Mouse (Mus musculus): ENCODE results near the gene Car4. TPM values are rescaled to one million over a fixed set of nuclear protein-coding genes. Genes with fewer than 3 reads are reported as not detected.
A peak's percentile ranks its signal among the peaks of the same experiment; 100 is the strongest.

The Car4 gene
- polyA plus RNA-seq, 1 experiment from 2014 or later: 0.48 TPM

GRCm38 (mm10) chr11:84960291-84960690, 2.7 kb downstream of the Car4 start:
- Histone ChIP-seq H3K36me3 (ENCODE audit: control insufficient read depth, insufficient read depth, low read length) (no peaks in the 10 kb centered on the region), H3K27me3 (ENCODE audit: control insufficient read depth, insufficient read depth, low read length) (peaks cover 14% of the 10 kb centered on the region; the same call in 1 of the 2 replicates), H3K4me1 (ENCODE audit: control insufficient read depth, insufficient read depth, low read length) (peaks cover 5% of the 10 kb centered on the region; the same call in 1 of the 2 replicates), H3K9me3 (ENCODE audit: control insufficient read depth, low read depth, low read length) (no peaks in the 10 kb centered on the region), H3K9ac (replicated peaks; ENCODE audit: low read depth, low read length) (no peak overlapping the region), H3K4me2 (replicated peaks; ENCODE audit: low read depth, low read length) (no peak overlapping the region), H3K4me3 (ENCODE audit: low read depth, low read length) (no peak overlapping the region), H3K27ac (ENCODE audit: low read length) (no peak overlapping the region)
- ATAC-seq (ENCODE audit: insufficient number of reproducible peaks, insufficient read depth, low FRiP score, low read depth): no peak
- 33% methylated on average over 3 of the region's 3 CpGs for WGBS

GRCm38 (mm10) chr11:84960780-84961179, 3.2 kb downstream of the Car4 start:
- WGBS: 74% methylated on average over 6 of the region's 6 CpGs
- no peak for ATAC-seq (ENCODE audit: insufficient number of reproducible peaks, insufficient read depth, low FRiP score, low read depth)
- Histone ChIP-seq H3K27me3 (ENCODE audit: control insufficient read depth, insufficient read depth, low read length) (peaks cover 14% of the 10 kb centered on the region; the same call in 1 of the 2 replicates), H3K4me1 (ENCODE audit: control insufficient read depth, insufficient read depth, low read length) (peaks cover 5% of the 10 kb centered on the region; the same call in 1 of the 2 replicates), H3K9me3 (ENCODE audit: control insufficient read depth, low read depth, low read length) (no peaks in the 10 kb centered on the region), H3K27ac (ENCODE audit: low read length) (no peak overlapping the region), H3K4me3 (ENCODE audit: low read depth, low read length) (no peak overlapping the region), H3K36me3 (ENCODE audit: control insufficient read depth, insufficient read depth, low read length) (no peaks in the 10 kb centered on the region), H3K4me2 (replicated peaks; ENCODE audit: low read depth, low read length) (no peak overlapping the region), H3K9ac (replicated peaks; ENCODE audit: low read depth, low read length) (no peak overlapping the region)

DNA sequence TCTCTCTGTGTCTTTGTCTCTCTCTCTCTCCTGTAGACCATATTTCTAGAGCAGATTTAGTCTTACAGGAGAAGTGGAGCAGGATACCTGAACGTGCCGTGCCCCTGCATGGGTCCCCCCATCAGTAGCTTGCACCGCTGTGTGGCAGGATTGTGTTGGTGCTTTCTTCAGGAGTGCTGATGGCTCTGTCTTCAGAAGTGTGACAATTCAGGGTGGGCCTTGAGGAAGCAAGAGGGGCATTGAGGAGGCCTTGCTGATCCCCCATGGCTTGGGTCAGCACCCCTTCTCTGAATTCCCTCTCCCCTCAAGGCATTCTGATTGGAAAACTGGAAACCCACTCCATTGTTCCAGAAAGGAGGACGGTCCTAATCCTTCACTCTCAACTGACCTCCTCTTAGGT, 4.0 kb downstream of the Car4 start:
- Histone ChIP-seq H3K9me3 (ENCODE audit: control insufficient read depth, low read depth, low read length) (no peaks in the 10 kb centered on the region), H3K4me2 (replicated peaks; ENCODE audit: low read depth, low read length) (no peak overlapping the region), H3K27ac (ENCODE audit: low read length) (no peak overlapping the region), H3K27me3 (ENCODE audit: control insufficient read depth, insufficient read depth, low read length) (peaks cover 14% of the 10 kb centered on the region; the same call in 1 of the 2 replicates), H3K9ac (replicated peaks; ENCODE audit: low read depth, low read length) (no peak overlapping the region), H3K4me1 (ENCODE audit: control insufficient read depth, insufficient read depth, low read length) (peaks cover 5% of the 10 kb centered on the region; the same call in 1 of the 2 replicates), H3K4me3 (ENCODE audit: low read depth, low read length) (no peak overlapping the region), H3K36me3 (ENCODE audit: control insufficient read depth, insufficient read depth, low read length) (no peaks in the 10 kb centered on the region)
- ATAC-seq (ENCODE audit: insufficient number of reproducible peaks, insufficient read depth, low FRiP score, low read depth): no peak
- 89% methylated on average over 4 of the region's 4 CpGs for WGBS

DNA sequence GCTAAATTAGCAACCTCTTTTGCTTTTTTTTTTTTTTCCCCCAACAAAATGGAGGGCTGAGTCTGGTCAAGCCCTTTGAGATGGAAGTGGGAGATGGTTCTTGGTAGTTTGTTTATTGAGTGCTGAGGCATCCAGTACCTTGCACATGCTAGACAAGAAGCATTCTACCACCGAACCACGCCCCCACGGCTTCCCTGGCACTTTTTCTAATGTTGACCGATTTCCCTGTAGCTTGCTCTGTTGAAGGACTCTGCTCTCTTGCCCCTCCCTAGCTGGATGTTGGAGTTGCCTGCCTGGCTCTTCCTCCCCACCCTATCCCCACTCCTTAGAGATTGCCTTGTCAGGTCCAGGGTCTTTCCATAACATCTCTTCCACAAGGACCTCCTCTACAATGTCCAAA, 5.0 kb downstream of the Car4 start:
- no peaks in the 10 kb centered on the region for H3K9me3 ChIP-seq (ENCODE audit: control insufficient read depth, low read depth, low read length)
- no peak overlapping the region for H3K4me3 ChIP-seq (ENCODE audit: low read depth, low read length)
- H3K9ac ChIP-seq (replicated peaks; ENCODE audit: low read depth, low read length): no peak overlapping the region
- WGBS: 81% methylated on average over 4 of the region's 4 CpGs
- H3K27ac ChIP-seq (ENCODE audit: low read length): no peak overlapping the region
- H3K4me1 ChIP-seq (ENCODE audit: control insufficient read depth, insufficient read depth, low read length): peaks cover 3% of the 10 kb centered on the region; the same call in 1 of the 2 replicates
- ATAC-seq (ENCODE audit: insufficient number of reproducible peaks, insufficient read depth, low FRiP score, low read depth): no peak
- H3K27me3 ChIP-seq (ENCODE audit: control insufficient read depth, insufficient read depth, low read length): 0 out of 2 replicates have a peak, but pooled peaks cover 8% of the 10 kb centered on the region
- no peak overlapping the region for H3K4me2 ChIP-seq (replicated peaks; ENCODE audit: low read depth, low read length)
- no peaks in the 10 kb centered on the region for H3K36me3 ChIP-seq (ENCODE audit: control insufficient read depth, insufficient read depth, low read length)

DNA sequence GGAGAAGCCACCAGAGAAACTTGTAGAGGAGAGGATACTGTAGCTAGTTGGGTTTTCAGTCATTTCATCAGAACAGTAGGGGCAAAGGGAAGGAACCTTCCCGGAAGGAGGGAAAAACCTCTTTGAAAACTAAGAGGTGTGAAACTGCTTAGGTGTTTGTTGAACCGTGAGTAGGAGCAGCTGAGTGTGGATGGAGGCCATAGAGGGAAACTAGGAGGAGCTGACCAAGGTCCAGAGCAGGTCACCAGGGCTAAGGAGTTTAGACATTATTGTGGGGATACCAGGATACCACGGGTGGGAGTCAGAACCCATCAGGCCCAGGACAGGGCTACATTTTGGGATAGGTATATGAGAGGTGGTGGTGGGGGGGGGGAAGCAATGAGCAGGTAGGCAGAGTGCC, 6.0 kb downstream of the Car4 start:
- H3K4me1 ChIP-seq (ENCODE audit: control insufficient read depth, insufficient read depth, low read length): no peaks in the 10 kb centered on the region
- no peaks in the 10 kb centered on the region for H3K9me3 ChIP-seq (ENCODE audit: control insufficient read depth, low read depth, low read length)
- no peaks in the 10 kb centered on the region for H3K27me3 ChIP-seq (ENCODE audit: control insufficient read depth, insufficient read depth, low read length)
- no peak overlapping the region for H3K4me2 ChIP-seq (replicated peaks; ENCODE audit: low read depth, low read length)
- H3K36me3 ChIP-seq (ENCODE audit: control insufficient read depth, insufficient read depth, low read length): no peaks in the 10 kb centered on the region
- H3K27ac ChIP-seq (ENCODE audit: low read length): no peak overlapping the region
- H3K9ac ChIP-seq (replicated peaks; ENCODE audit: low read depth, low read length): no peak overlapping the region
- 83% methylated on average over 3 of the region's 3 CpGs for WGBS
- ATAC-seq (ENCODE audit: insufficient number of reproducible peaks, insufficient read depth, low FRiP score, low read depth): no peak
- no peak overlapping the region for H3K4me3 ChIP-seq (ENCODE audit: low read depth, low read length)

DNA sequence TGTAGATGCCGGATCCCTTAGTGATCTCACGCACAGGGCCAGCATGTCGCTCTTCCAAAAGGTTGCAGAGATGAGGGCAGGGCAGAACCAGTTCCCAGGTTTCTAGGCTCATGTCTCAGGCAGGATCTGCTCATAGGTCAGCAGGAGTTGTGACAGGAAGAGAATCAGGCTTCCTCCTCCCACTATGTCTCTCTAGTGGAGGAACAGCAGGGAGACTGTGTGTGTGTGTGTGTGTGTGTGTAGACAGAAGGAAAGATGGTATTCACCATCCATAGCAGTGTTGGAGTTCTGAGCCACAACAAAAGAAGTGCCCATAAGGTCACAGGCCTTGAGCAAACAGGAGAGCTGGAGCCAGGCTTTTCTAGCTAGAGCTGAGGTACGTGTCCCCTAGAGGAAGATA, 9.1 kb downstream of the Car4 start:
- no peak overlapping the region for H3K9ac ChIP-seq (replicated peaks; ENCODE audit: low read depth, low read length)
- whole genome bisulfite sequencing: 71% methylated on average over 4 of the region's 4 CpGs
- H3K9me3 ChIP-seq (ENCODE audit: control insufficient read depth, low read depth, low read length): no peaks in the 10 kb centered on the region
- no peaks in the 10 kb centered on the region for H3K27me3 ChIP-seq (ENCODE audit: control insufficient read depth, insufficient read depth, low read length)
- no peaks in the 10 kb centered on the region for H3K36me3 ChIP-seq (ENCODE audit: control insufficient read depth, insufficient read depth, low read length)
- no peak overlapping the region for H3K27ac ChIP-seq (ENCODE audit: low read length)
- H3K4me3 ChIP-seq (ENCODE audit: low read depth, low read length): no peak overlapping the region
- 0 out of 2 replicates have a peak, but pooled peaks cover 3% of the 10 kb centered on the region for H3K4me1 ChIP-seq (ENCODE audit: control insufficient read depth, insufficient read depth, low read length)
- ATAC-seq (ENCODE audit: insufficient number of reproducible peaks, insufficient read depth, low FRiP score, low read depth): no peak
- no peak overlapping the region for H3K4me2 ChIP-seq (replicated peaks; ENCODE audit: low read depth, low read length)

DNA sequence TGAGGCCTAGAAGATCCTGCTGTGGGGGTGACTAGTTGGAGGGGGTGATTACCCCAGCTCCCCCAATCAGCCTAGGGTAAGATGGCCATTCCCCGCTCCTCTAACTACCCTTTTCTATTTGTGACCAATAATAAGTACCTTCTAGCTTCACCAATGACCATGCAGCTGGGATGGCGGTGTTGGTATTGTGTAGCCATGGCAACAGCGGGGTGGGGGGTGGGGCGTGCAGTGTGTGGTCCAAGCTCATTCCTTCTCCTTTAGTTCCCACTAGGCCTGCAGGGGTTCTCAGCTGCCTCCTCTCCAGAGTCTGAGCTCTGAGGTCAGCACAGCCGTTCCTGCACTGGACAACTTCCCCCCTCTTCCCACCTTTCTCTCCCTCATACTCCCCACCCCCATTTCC, 9.5 kb downstream of the Car4 start:
- Histone ChIP-seq H3K4me3 (ENCODE audit: low read depth, low read length) (no peak overlapping the region), H3K9me3 (ENCODE audit: control insufficient read depth, low read depth, low read length) (no peaks in the 10 kb centered on the region), H3K27ac (ENCODE audit: low read length) (no peak overlapping the region), H3K4me2 (replicated peaks; ENCODE audit: low read depth, low read length) (no peak overlapping the region), H3K4me1 (ENCODE audit: control insufficient read depth, insufficient read depth, low read length) (0 out of 2 replicates have a peak, but pooled peaks cover 3% of the 10 kb centered on the region), H3K27me3 (ENCODE audit: control insufficient read depth, insufficient read depth, low read length) (no peaks in the 10 kb centered on the region), H3K9ac (replicated peaks; ENCODE audit: low read depth, low read length) (no peak overlapping the region), H3K36me3 (ENCODE audit: control insufficient read depth, insufficient read depth, low read length) (no peaks in the 10 kb centered on the region)
- WGBS: 28% methylated on average over 5 of the region's 5 CpGs
- peak; percentile 46; the same call in 1 of the 2 replicates for ATAC-seq (ENCODE audit: insufficient number of reproducible peaks, insufficient read depth, low FRiP score, low read depth)

- H3K27ac ChIP-seq (ENCODE audit: low read length): no peak overlapping the region
These were observed 10.7 kb downstream of the Car4 start for GRCm38 (mm10) chr11:84968309-84968708.

DNA sequence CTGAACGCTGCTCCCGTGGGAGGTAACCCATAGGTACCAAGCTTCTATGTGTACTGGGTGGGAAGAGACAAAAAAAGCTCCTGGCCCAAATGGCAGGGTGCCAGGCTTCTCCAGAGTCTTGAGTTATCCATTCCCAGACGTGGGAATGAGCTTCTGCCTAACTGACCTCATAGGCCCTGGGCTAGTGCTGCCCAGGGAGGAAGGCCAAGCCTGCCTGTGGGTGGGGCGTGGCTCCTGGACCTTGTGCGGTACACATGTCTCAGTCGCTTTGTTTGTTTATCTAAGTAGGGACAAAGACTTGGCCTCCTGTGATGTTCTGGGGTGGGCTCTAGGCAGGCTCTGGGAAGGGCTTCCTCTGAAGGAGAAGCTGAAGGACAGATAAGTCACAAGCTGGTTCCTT, 11.2 kb downstream of the Car4 start:
- no peaks in the 10 kb centered on the region for H3K9me3 ChIP-seq (ENCODE audit: control insufficient read depth, low read depth, low read length)
- H3K27me3 ChIP-seq (ENCODE audit: control insufficient read depth, insufficient read depth, low read length): no peaks in the 10 kb centered on the region
- 45% methylated on average over 6 of the region's 6 CpGs for WGBS
- H3K4me2 ChIP-seq (replicated peaks; ENCODE audit: low read depth, low read length): no peak overlapping the region
- no peak overlapping the region for H3K27ac ChIP-seq (ENCODE audit: low read length)
- no peak overlapping the region for H3K9ac ChIP-seq (replicated peaks; ENCODE audit: low read depth, low read length)
- no peaks in the 10 kb centered on the region for H3K36me3 ChIP-seq (ENCODE audit: control insufficient read depth, insufficient read depth, low read length)
- 0 out of 2 replicates have a peak, but pooled peaks cover 3% of the 10 kb centered on the region for H3K4me1 ChIP-seq (ENCODE audit: control insufficient read depth, insufficient read depth, low read length)
- ATAC-seq (ENCODE audit: insufficient number of reproducible peaks, insufficient read depth, low FRiP score, low read depth): no peak
- no peak overlapping the region for H3K4me3 ChIP-seq (ENCODE audit: low read depth, low read length)

More at GRCm38 (mm10) chr11:84968309-84968708, 10.7 kb downstream of the Car4 start:
- no peaks in the 10 kb centered on the region for H3K36me3 ChIP-seq (ENCODE audit: control insufficient read depth, insufficient read depth, low read length)
- WGBS: 76% methylated on average over 4 of the region's 4 CpGs
- H3K27me3 ChIP-seq (ENCODE audit: control insufficient read depth, insufficient read depth, low read length): no peaks in the 10 kb centered on the region
- no peak overlapping the region for H3K4me2 ChIP-seq (replicated peaks; ENCODE audit: low read depth, low read length)
- no peak overlapping the region for H3K4me3 ChIP-seq (ENCODE audit: low read depth, low read length)
- H3K9me3 ChIP-seq (ENCODE audit: control insufficient read depth, low read depth, low read length): no peaks in the 10 kb centered on the region
- no peak overlapping the region for H3K9ac ChIP-seq (replicated peaks; ENCODE audit: low read depth, low read length)
- H3K4me1 ChIP-seq (ENCODE audit: control insufficient read depth, insufficient read depth, low read length): 0 out of 2 replicates have a peak, but pooled peaks cover 3% of the 10 kb centered on the region
- no peak for ATAC-seq (ENCODE audit: insufficient number of reproducible peaks, insufficient read depth, low FRiP score, low read depth)

Data from stomach, embryonic 14.5 days (tissue).